In the genomic region with DNA sequence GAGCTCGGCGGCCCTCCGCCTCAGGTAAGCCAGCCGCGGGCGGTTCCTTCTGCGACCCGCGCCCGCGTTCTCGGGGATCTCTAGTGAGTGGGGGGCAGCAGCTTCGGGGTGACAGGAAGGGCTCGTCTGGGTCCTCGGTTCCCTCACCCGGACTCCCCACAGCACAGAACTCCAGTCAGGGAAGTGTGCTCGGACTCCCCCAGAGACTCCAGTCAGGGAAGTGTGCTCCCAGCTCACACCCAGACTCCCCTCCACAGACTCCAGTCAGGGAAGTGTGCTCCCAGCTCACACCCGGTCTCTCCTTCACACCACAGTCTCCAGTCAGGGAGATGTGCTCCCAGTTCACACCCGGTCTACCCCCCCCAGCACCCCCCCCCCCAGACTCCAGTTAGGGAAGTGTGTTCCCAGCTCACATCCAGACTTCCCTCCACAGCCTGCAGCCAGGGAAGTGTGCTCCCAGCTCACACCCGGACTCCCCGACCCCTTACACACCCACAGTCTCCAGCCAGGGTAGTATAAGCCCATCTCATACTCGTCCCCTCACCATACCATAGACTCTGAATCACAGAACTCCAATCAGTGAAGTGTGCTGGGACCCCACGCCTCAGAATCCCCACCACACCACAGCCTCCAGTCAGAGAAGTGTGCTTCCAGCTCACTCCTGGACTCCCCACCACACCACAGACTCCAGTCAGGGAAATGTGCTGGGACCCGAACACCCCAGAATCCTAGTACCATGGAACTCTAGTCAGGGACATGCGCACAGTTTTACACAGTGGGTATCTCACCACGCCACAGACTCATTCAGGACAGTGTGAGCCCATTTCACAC, we compare ENCODE assay signal across 8 mouse cellular contexts. TPM values are rescaled to one million over a fixed set of nuclear protein-coding genes. Genes with fewer than 3 reads are reported as not detected.
DNase-seq lines count a peak whose midpoint lies in the region; ATAC-seq and TF ChIP-seq lines count a peak whose summit lies in the region.

No protein-coding gene starts in this region.

- peak overlapping the region; percentile 77 for H3K4me2 ChIP-seq in stomach, embryonic 15.5 days

- peak; percentile 65 for ATAC-seq in stomach, embryonic 15.5 days (ENCODE audit: insufficient read depth, low FRiP score, low read depth)

- H3K36me3 ChIP-seq in C2C12 (ENCODE audit: control insufficient read depth, insufficient read depth): peaks cover 23% of the 10 kb centered on the region
- no peaks in the 10 kb centered on the region for H3K36me3 ChIP-seq in forebrain, embryonic 10.5 days (replicated peaks)
- peaks cover 4% of the 10 kb centered on the region; the same call in 1 of the 2 replicates for H3K36me3 ChIP-seq in liver, adult 2 months (ENCODE audit: control insufficient read depth, insufficient read depth, low read length)
- no peaks in the 10 kb centered on the region for H3K36me3 ChIP-seq in stomach, embryonic 15.5 days

- TF ChIP-seq CTCF in gastrocnemius, adult 2 months (IDR thresholded peaks at IDR 0.05): no peak
- TF ChIP-seq CTCF in C2C12 (IDR thresholded peaks at IDR 0.05; ENCODE audit: control insufficient read depth, insufficient read depth, insufficient read length): no peak
- no peak for TF ChIP-seq CTCF in liver, adult 2 months (IDR thresholded peaks at IDR 0.05; ENCODE audit: low read depth, low read length)

- peak overlapping the region; percentile 88 for H3ac ChIP-seq in C2C12 (ENCODE audit: control insufficient read depth, insufficient read length, low read depth)

- H3K4me1 ChIP-seq in forebrain, embryonic 10.5 days: peaks cover 66% of the 10 kb centered on the region
- H3K4me1 ChIP-seq in liver, adult 2 months (ENCODE audit: control insufficient read depth, insufficient read depth, low read length): peaks cover 13% of the 10 kb centered on the region
- peaks cover 11% of the 10 kb centered on the region; the same call in 1 of the 2 replicates for H3K4me1 ChIP-seq in stomach, embryonic 15.5 days

- TF ChIP-seq POLR2A in liver, adult 2 months (IDR thresholded peaks at IDR 0.05; ENCODE audit: extremely low read depth, insufficient read depth, low read length): no peak

- H3K27me3 ChIP-seq in C2C12 (ENCODE audit: control insufficient read depth, insufficient read depth, insufficient read length): no peaks in the 10 kb centered on the region
- H3K27me3 ChIP-seq in forebrain, embryonic 10.5 days (ENCODE audit: poor library complexity, severe bottlenecking): no peaks in the 10 kb centered on the region
- no peaks in the 10 kb centered on the region for H3K27me3 ChIP-seq in liver, adult 2 months (ENCODE audit: control insufficient read depth, insufficient read depth, low read length)
- H3K27me3 ChIP-seq in stomach, embryonic 15.5 days (replicated peaks): no peaks in the 10 kb centered on the region

- H3K27ac ChIP-seq in gastrocnemius, adult 2 months: peak overlapping the region; percentile 97
- H3K27ac ChIP-seq in forebrain, embryonic 10.5 days: peak overlapping the region; percentile 92
- peak overlapping the region; percentile 86 for H3K27ac ChIP-seq in liver, adult 2 months (replicated peaks; ENCODE audit: insufficient read depth, low read depth, low read length)
- H3K27ac ChIP-seq in stomach, embryonic 15.5 days: peak overlapping the region; percentile 84

- H3K9ac ChIP-seq in liver, adult 2 months (ENCODE audit: low read depth, low read length): peak overlapping the region; percentile 96
- H3K9ac ChIP-seq in stomach, embryonic 15.5 days: peak overlapping the region; percentile 92

- peak overlapping the region; percentile 99 for H3K4me3 ChIP-seq in gastrocnemius, adult 2 months
- peak overlapping the region; percentile 60 for H3K4me3 ChIP-seq in C2C12 (ENCODE audit: insufficient read depth, poor library complexity, severe bottlenecking)
- peak overlapping the region; percentile 83 for H3K4me3 ChIP-seq in forebrain, embryonic 10.5 days
- H3K4me3 ChIP-seq in liver, adult 2 months (ENCODE audit: insufficient read depth, low read depth, low read length): peak overlapping the region; percentile 93
- peak overlapping the region; percentile 89 for H3K4me3 ChIP-seq in stomach, embryonic 15.5 days (replicated peaks)

- peaks cover 52% of the 10 kb centered on the region for H3K79me3 ChIP-seq in C2C12 (ENCODE audit: low read depth)

- WGBS in forebrain, embryonic 10.5 days: 7% methylated on average over 26 of the region's 26 CpGs
- 7% methylated on average over 26 of the region's 26 CpGs for WGBS in liver, adult 2 months
- WGBS in stomach, embryonic 15.5 days: 7% methylated on average over 26 of the region's 26 CpGs

- H3K9me3 ChIP-seq in forebrain, embryonic 10.5 days: no peaks in the 10 kb centered on the region
- H3K9me3 ChIP-seq in stomach, embryonic 15.5 days: no peaks in the 10 kb centered on the region

- peaks cover 56% of the 10 kb centered on the region for H3K79me2 ChIP-seq in C2C12 (ENCODE audit: control insufficient read depth, insufficient read depth)
- peaks cover 9% of the 10 kb centered on the region; the same call in 1 of the 2 replicates for H3K79me2 ChIP-seq in liver, adult 2 months (ENCODE audit: control insufficient read depth, insufficient read depth, low read length)

- DNase-seq in gastrocnemius, adult 2 months: peak; percentile 19
- DNase-seq in gastrocnemius, postnatal 25 days: no peak
- DNase-seq in forebrain, embryonic 10.5 days (ENCODE audit: extremely low spot score, low spot score): no peak
- no peak for DNase-seq in liver, adult 2 months (ENCODE audit: extremely low read depth, low read depth, low spot score)
- no peak for DNase-seq in cerebellum, adult 8-10 months
- no peak for DNase-seq in left cerebral cortex, postnatal 14 days (ENCODE audit: low spot score in 2 of 2)

- intact Hi-C loops in gastrocnemius, adult 2 months (cut with DNase I): loop anchor here (1.0 to 5.0 kb wide), 3 partner anchors 57 to 103 kb away; no protein-coding TSS in a partner anchor
- intact Hi-C loops in left cerebral cortex, postnatal 14 days (cut with DNase I): no loop called here

TF ChIP-seq in C2C12, 6 proteins besides CTCF, POLR2A, EP300 and RAD21:
- TF ChIP-seq CEBPB (IDR thresholded peaks at IDR 0.05; ENCODE audit: low read depth) (no peak), FOSL1 (IDR thresholded peaks at IDR 0.05; ENCODE audit: insufficient read depth, low read length, poor library complexity, severe bottlenecking) (no peak), USF1 (IDR thresholded peaks at IDR 0.05; ENCODE audit: low read depth) (no peak), MYOD1 (IDR thresholded peaks at IDR 0.05; ENCODE audit: control insufficient read depth, insufficient read length, low read depth) (no peak), MAX (IDR thresholded peaks at IDR 0.05) (no peak), MYOG (IDR thresholded peaks at IDR 0.05; ENCODE audit: control insufficient read depth, extremely low read depth, insufficient read length) (no peak)
TF ChIP-seq in C2C12: peak in this region for 0.

RNA-seq across cellular contexts. Expression of a gene that starts 0.6 kb away (rescaled TPM):
- total RNA-seq in gastrocnemius, adult 2 months (2021): 10 to 100 TPM; 40.3 to 44.8 TPM
- 10 to 100 TPM; 32.7 to 33.7 TPM for total RNA-seq in gastrocnemius, postnatal 25 days (2021)
- 61.1 TPM for polyA plus RNA-seq in C2C12 (2012; fragmentation: generic; extraction: Trizol)
- 30.0 and 32.5 TPM in 2 replicates for polyA plus RNA-seq in forebrain, embryonic 10.5 days (2016; fragmentation: Nextera tagmentation; extraction: Ambion mirVana)
- total RNA-seq in liver, adult 2 months (2014; rRNA removed): 20.8 and 24.1 TPM in 2 replicates
- polyA plus RNA-seq in liver, adult 2 months (2012; rRNA removed): 6.7 and 6.9 TPM in 2 replicates
- polyA plus RNA-seq in stomach, embryonic 15.5 days (2015; fragmentation: Nextera tagmentation; extraction: Ambion mirVana): 40.9 and 42.8 TPM in 2 replicates
- 10 to 100 TPM; 65.4 to 86.1 TPM for total RNA-seq in left cerebral cortex, postnatal 14 days (2021)

RNA-seq across cellular contexts. Expression of a gene that starts 39.0 kb away (rescaled TPM):
- not detected for total RNA-seq in gastrocnemius, adult 2 months (2021)
- not detected for total RNA-seq in gastrocnemius, postnatal 25 days (2021)
- not detected for polyA plus RNA-seq in C2C12 (2012; fragmentation: generic; extraction: Trizol)
- polyA plus RNA-seq in forebrain, embryonic 10.5 days (2016; fragmentation: Nextera tagmentation; extraction: Ambion mirVana): not detected in 2 replicates
- total RNA-seq in liver, adult 2 months (2014; rRNA removed): not detected in 2 replicates
- polyA plus RNA-seq in liver, adult 2 months (2012; rRNA removed): 0.06 TPM in 1 of 2 replicates, not detected in the other
- polyA plus RNA-seq in stomach, embryonic 15.5 days (2015; fragmentation: Nextera tagmentation; extraction: Ambion mirVana): not detected in 2 replicates
- not detected for total RNA-seq in left cerebral cortex, postnatal 14 days (2021)
